Mouse (Mus musculus): ENCODE results near the gene Exosc8.

DNA sequence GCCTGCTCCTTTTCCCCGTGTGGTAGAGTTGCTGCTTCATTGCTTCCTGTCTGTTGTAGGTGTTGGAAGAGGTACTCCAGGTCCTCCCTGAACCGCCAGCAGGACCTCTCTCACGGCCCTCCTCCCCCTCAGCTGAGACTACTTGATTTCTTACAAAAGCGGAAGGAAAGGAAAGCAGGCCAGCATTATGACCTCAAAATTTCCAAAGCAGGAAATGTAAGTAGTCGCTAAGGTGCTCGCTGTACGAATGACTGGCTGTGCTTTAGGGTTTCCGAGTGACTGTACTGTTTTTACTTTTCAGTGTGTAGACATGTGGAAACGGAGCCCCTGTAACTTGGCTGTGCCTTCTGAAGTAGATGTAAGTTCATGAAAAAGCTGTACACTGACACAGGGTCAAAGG lies 26.2 kb downstream of the Exosc8 start:
- TF ChIP-seq TAL1 (IDR thresholded peaks at IDR 0.05; ENCODE audit: low read length), result no peak
- TF ChIP-seq GATA1 (IDR thresholded peaks at IDR 0.05; ENCODE audit: low read length), result no peak
